Mouse (Mus musculus) midbrain, embryonic 12.5 days (tissue): ENCODE measurements at regions not wholly inside any gene's neighbourhood (a gene's known extent, or its start where the extent isn't known, plus 50 kb on each side); places are given as distances from the start of the nearest gene placed in this dataset.

Experiments
- ATAC-seq: fragments of 200-750 bp; cut with Nextera tagmentation; 2 replicates; pipeline ENCODE4 v1.8.0; 2017; ENCODE audit warnings: low read depth, moderate TSS enrichment, moderate library complexity; ENCODE audit not compliant: low FRiP score
- H3K27ac ChIP-seq: fragments of 300-500 bp; sonication (generic); replicated peaks from 2 replicates; pipeline ENCODE4 v1.5.1; 2016; ENCODE audit warnings: mild to moderate bottlenecking
- H3K27me3 ChIP-seq: fragments of 300-500 bp; sonication (generic); 2 replicates; pipeline ENCODE4 v1.6.1; 2016; ENCODE audit warnings: mild to moderate bottlenecking
- H3K36me3 ChIP-seq: fragments of 300-500 bp; sonication (generic); 2 replicates; pipeline ENCODE4 v1.6.1; 2016
- H3K4me1 ChIP-seq: fragments of 300-500 bp; sonication (generic); 2 replicates; pipeline ENCODE4 v1.6.1; 2016
- H3K4me2 ChIP-seq: fragments of 300-500 bp; sonication (generic); replicated peaks from 2 replicates; pipeline ENCODE4 v1.6.1; 2016; ENCODE audit warnings: mild to moderate bottlenecking, moderate library complexity
- H3K4me3 ChIP-seq: fragments of 300-500 bp; sonication (generic); 2 replicates; pipeline ENCODE4 v1.5.1; 2016; ENCODE audit warnings: mild to moderate bottlenecking
- H3K9ac ChIP-seq: fragments of 300-500 bp; sonication (generic); replicated peaks from 2 replicates; pipeline ENCODE4 v1.6.1; 2016; ENCODE audit warnings: mild to moderate bottlenecking, moderate library complexity
- H3K9me3 ChIP-seq: fragments of 300-500 bp; sonication (generic); 2 replicates; pipeline ENCODE4 v1.6.1; 2016; ENCODE audit warnings: mild to moderate bottlenecking
- WGBS: fragments of 180-500 bp; shearing (Covaris S2); methylation state at CpG from one replicate; pipeline ENCODE4 v1.1.7; 2016; 5-methylcytosine and 5-hydroxymethylcytosine counted together

- no peak overlapping the region for H3K4me2 ChIP-seq
- H3K9ac ChIP-seq = no peak overlapping the region
- H3K27me3 ChIP-seq = no peaks in the 10 kb centered on the region
- no peak overlapping the region for H3K27ac ChIP-seq
- 93% methylated on average over 2 of the region's 2 CpGs for WGBS
- H3K4me1 ChIP-seq = peaks cover 13% of the 10 kb centered on the region
- no peak for ATAC-seq
- H3K36me3 ChIP-seq = no peaks in the 10 kb centered on the region
- no peaks in the 10 kb centered on the region for H3K9me3 ChIP-seq
- H3K4me3 ChIP-seq = no peak overlapping the region
These were observed 288.3 kb downstream of the Zfp706 start for GRCm38 (mm10) chr15:36719241-36719640.

- WGBS = 83% methylated on average over 6 of the region's 6 CpGs
- H3K4me2 ChIP-seq = no peak overlapping the region
- H3K27me3 ChIP-seq = no peaks in the 10 kb centered on the region
- H3K27ac ChIP-seq = no peak overlapping the region
- no peaks in the 10 kb centered on the region for H3K9me3 ChIP-seq
- H3K9ac ChIP-seq = no peak overlapping the region
- peaks cover 13% of the 10 kb centered on the region for H3K4me1 ChIP-seq
- no peaks in the 10 kb centered on the region for H3K36me3 ChIP-seq
- no peak for ATAC-seq
- H3K4me3 ChIP-seq = no peak overlapping the region
These were observed 289.7 kb downstream of the Zfp706 start for GRCm38 (mm10) chr15:36717835-36718234.

- Histone ChIP-seq H3K4me2 (peak overlapping the region; percentile 44), H3K9me3 (no peaks in the 10 kb centered on the region), H3K36me3 (no peaks in the 10 kb centered on the region), H3K27ac (peak overlapping the region; percentile 43), H3K4me1 (peaks cover 7% of the 10 kb centered on the region), H3K27me3 (no peaks in the 10 kb centered on the region), H3K9ac (peak overlapping the region; percentile 31), H3K4me3 (peak overlapping the region; percentile 17; the same call in 1 of the 2 replicates)
- no peak for ATAC-seq
These were observed 290.9 kb downstream of the Zfp706 start for GRCm38 (mm10) chr15:36716686-36717038.

- peak overlapping the region; percentile 31 for H3K9ac ChIP-seq
- 21% methylated on average over 26 of the region's 26 CpGs for WGBS
- H3K9me3 ChIP-seq = no peaks in the 10 kb centered on the region
- H3K27ac ChIP-seq = peak overlapping the region; percentile 43
- H3K36me3 ChIP-seq = no peaks in the 10 kb centered on the region
- H3K27me3 ChIP-seq = no peaks in the 10 kb centered on the region
- peak; percentile 84 for ATAC-seq
- peak overlapping the region; percentile 44 for H3K4me2 ChIP-seq
- peak overlapping the region; percentile 17; the same call in 1 of the 2 replicates for H3K4me3 ChIP-seq
- H3K4me1 ChIP-seq = peaks cover 6% of the 10 kb centered on the region
These were observed 291.6 kb downstream of the Zfp706 start for GRCm38 (mm10) chr15:36715745-36716685.

GRCm38 (mm10) chr15:36715159-36715558 is 292.4 kb downstream of the Zfp706 start:
- Histone ChIP-seq H3K9me3 (no peaks in the 10 kb centered on the region), H3K36me3 (no peaks in the 10 kb centered on the region), H3K4me2 (no peak overlapping the region), H3K27me3 (no peaks in the 10 kb centered on the region), H3K9ac (no peak overlapping the region), H3K27ac (no peak overlapping the region), H3K4me1 (peaks cover 6% of the 10 kb centered on the region), H3K4me3 (no peak overlapping the region)
- no peak for ATAC-seq
- 90% methylated on average over 6 of the region's 6 CpGs for WGBS

- Histone ChIP-seq H3K4me1 (no peaks in the 10 kb centered on the region), H3K4me3 (no peak overlapping the region), H3K9ac (no peak overlapping the region), H3K4me2 (no peak overlapping the region), H3K9me3 (no peaks in the 10 kb centered on the region), H3K36me3 (no peaks in the 10 kb centered on the region), H3K27ac (no peak overlapping the region), H3K27me3 (no peaks in the 10 kb centered on the region)
- WGBS = 72% methylated on average over 3 of the region's 3 CpGs
- ATAC-seq = no peak
These were observed 297.8 kb downstream of the Zfp706 start for GRCm38 (mm10) chr15:36709788-36710187.

- Histone ChIP-seq H3K27ac (no peak overlapping the region), H3K9me3 (no peaks in the 10 kb centered on the region), H3K4me3 (no peak overlapping the region), H3K9ac (no peak overlapping the region), H3K27me3 (no peaks in the 10 kb centered on the region), H3K36me3 (no peaks in the 10 kb centered on the region), H3K4me2 (no peak overlapping the region), H3K4me1 (no peaks in the 10 kb centered on the region)
- 20% methylated on average over 3 of the region's 3 CpGs for WGBS
- peak; percentile 68; the same call in 1 of the 2 replicates for ATAC-seq
These were observed 299.1 kb downstream of the Zfp706 start for GRCm38 (mm10) chr15:36708471-36708870.

GRCm38 (mm10) chr15:36705990-36706389 is 301.6 kb downstream of the Zfp706 start:
- ATAC-seq = no peak
- H3K4me2 ChIP-seq = no peak overlapping the region
- H3K9me3 ChIP-seq = no peaks in the 10 kb centered on the region
- H3K4me1 ChIP-seq = no peaks in the 10 kb centered on the region
- no peak overlapping the region for H3K27ac ChIP-seq
- WGBS = 60% methylated on average over 4 of the region's 4 CpGs
- H3K36me3 ChIP-seq = no peaks in the 10 kb centered on the region
- no peak overlapping the region for H3K9ac ChIP-seq
- H3K27me3 ChIP-seq = no peaks in the 10 kb centered on the region
- no peak overlapping the region for H3K4me3 ChIP-seq

- Histone ChIP-seq H3K4me2 (no peak overlapping the region), H3K27me3 (no peaks in the 10 kb centered on the region), H3K27ac (no peak overlapping the region), H3K36me3 (no peaks in the 10 kb centered on the region), H3K9me3 (no peaks in the 10 kb centered on the region), H3K4me1 (no peaks in the 10 kb centered on the region), H3K9ac (no peak overlapping the region), H3K4me3 (no peak overlapping the region)
- 64% methylated on average over 2 of the region's 2 CpGs for WGBS
- no peak for ATAC-seq
These were observed 302.2 kb downstream of the Zfp706 start for GRCm38 (mm10) chr15:36705391-36705790.

GRCm38 (mm10) chr15:36701846-36702245 is 305.7 kb downstream of the Zfp706 start:
- no peak overlapping the region for H3K9ac ChIP-seq
- no peaks in the 10 kb centered on the region for H3K4me1 ChIP-seq
- no peaks in the 10 kb centered on the region for H3K36me3 ChIP-seq
- no peak for ATAC-seq
- WGBS = 44% methylated on average over 8 of the region's 8 CpGs
- H3K9me3 ChIP-seq = no peaks in the 10 kb centered on the region
- H3K4me3 ChIP-seq = no peak overlapping the region
- H3K27ac ChIP-seq = no peak overlapping the region
- H3K4me2 ChIP-seq = no peak overlapping the region
- H3K27me3 ChIP-seq = no peaks in the 10 kb centered on the region

- WGBS = 87% methylated on average over 5 of the region's 5 CpGs
- Histone ChIP-seq H3K4me3 (no peak overlapping the region), H3K36me3 (no peaks in the 10 kb centered on the region), H3K9me3 (no peaks in the 10 kb centered on the region), H3K27me3 (no peaks in the 10 kb centered on the region), H3K27ac (no peak overlapping the region), H3K9ac (no peak overlapping the region), H3K4me1 (no peaks in the 10 kb centered on the region), H3K4me2 (no peak overlapping the region)
- ATAC-seq = no peak
These were observed 307.4 kb downstream of the Zfp706 start for GRCm38 (mm10) chr15:36700196-36700595.

GRCm38 (mm10) chr15:36695199-36696129 is 312.1 kb downstream of the Zfp706 start:
- no peaks in the 10 kb centered on the region for H3K36me3 ChIP-seq
- H3K4me1 ChIP-seq = no peaks in the 10 kb centered on the region
- peak overlapping the region; percentile 50 for H3K9ac ChIP-seq
- H3K27ac ChIP-seq = no peak overlapping the region
- 28% methylated on average over 14 of the region's 14 CpGs for WGBS
- H3K4me3 ChIP-seq = peak overlapping the region; percentile 39
- peak; percentile 81 for ATAC-seq
- H3K27me3 ChIP-seq = no peaks in the 10 kb centered on the region
- H3K4me2 ChIP-seq = peak overlapping the region; percentile 56
- H3K9me3 ChIP-seq = no peaks in the 10 kb centered on the region
